32 mouse cellular contexts compared by ENCODE assay signal in the genomic region with DNA sequence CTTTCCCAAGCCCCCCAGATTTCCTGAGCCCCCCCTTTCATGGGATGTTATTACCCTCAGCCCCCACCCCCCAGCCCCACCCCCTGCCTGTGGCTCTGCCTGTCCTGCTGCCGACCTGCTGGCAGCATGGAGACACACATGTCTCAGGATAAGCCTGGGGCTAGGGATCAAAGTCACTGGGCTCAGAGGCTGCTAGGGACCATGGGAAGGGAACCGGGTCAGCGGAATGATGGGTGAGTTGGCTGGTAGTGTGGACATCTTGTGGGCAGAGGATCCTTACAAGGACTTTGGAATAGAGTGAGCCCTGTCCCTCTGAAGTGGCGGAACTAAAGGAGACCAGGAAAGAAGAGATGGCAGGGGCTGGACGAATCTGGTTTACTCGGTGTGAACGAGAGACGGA. TPM values are rescaled to one million over a fixed set of nuclear protein-coding genes. Genes with fewer than 3 reads are reported as not detected.
DNase-seq lines count a peak whose midpoint lies in the region; ATAC-seq and TF ChIP-seq lines count a peak whose summit lies in the region.
"Had no signal": no experiment of that assay in that cellular context is flagged by ENCODE, and none has a peak within 500 bp of the region (broad histone marks: within the 10 kb centered on the region; RNA-seq: fewer than 3 reads in every experiment).

No protein-coding gene starts in this region.

- H3K27me3 ChIP-seq in heart, embryonic 11.5 days (ENCODE audit: control insufficient read depth, insufficient read depth, low read length) = peaks cover 4% of the 10 kb centered on the region; the same call in 1 of the 2 replicates
- H3K27me3 ChIP-seq in limb, embryonic 12.5 days = no peaks in the 10 kb centered on the region
- 0 out of 2 replicates have a peak, but pooled peaks cover 4% of the 10 kb centered on the region for H3K27me3 ChIP-seq in limb, embryonic 10.5 days (ENCODE audit: low read depth, poor library complexity, severe bottlenecking)
- no peaks in the 10 kb centered on the region for H3K27me3 ChIP-seq in heart, embryonic 15.5 days
- H3K27me3 ChIP-seq in myocyte (ENCODE audit: control insufficient read depth, insufficient read depth, insufficient read length) = no peaks in the 10 kb centered on the region
- H3K27me3 ChIP-seq: hindbrain, embryonic 15.5 days; neural tube, embryonic 12.5 days; Patski had no signal

- TF ChIP-seq POLR2A in myocyte (IDR thresholded peaks at IDR 0.05; ENCODE audit: insufficient read length, low read depth) = no peak

- H3K9ac ChIP-seq in heart, embryonic 11.5 days (ENCODE audit: low read depth, low read length) = peak overlapping the region; percentile 29; the same call in 1 of the 2 replicates
- no peak overlapping the region for H3K9ac ChIP-seq in limb, embryonic 12.5 days (replicated peaks)
- H3K9ac ChIP-seq in heart, embryonic 15.5 days = 0 out of 2 replicates have a peak overlapping the region, but pooled peaks have one; percentile 14
- H3K9ac ChIP-seq: hindbrain, embryonic 15.5 days; liver, embryonic 15.5 days; lung, embryonic 14.5 days; neural tube, embryonic 12.5 days had no signal

- H3K4me3 ChIP-seq in heart, embryonic 11.5 days (ENCODE audit: low read depth, low read length) = no peak overlapping the region
- no peak overlapping the region for H3K4me3 ChIP-seq in limb, embryonic 12.5 days (replicated peaks)
- no peak overlapping the region for H3K4me3 ChIP-seq in limb, embryonic 10.5 days
- no peak overlapping the region for H3K4me3 ChIP-seq in heart, embryonic 15.5 days
- H3K4me3 ChIP-seq in myocyte = no peak overlapping the region
- H3K4me3 ChIP-seq: erythroblast, embryonic 14.5 days; hindbrain, embryonic 10.5 days; hindbrain, embryonic 15.5 days; liver, embryonic 15.5 days; neural tube, embryonic 12.5 days had no signal

- no peaks in the 10 kb centered on the region for H3K9me3 ChIP-seq in heart, embryonic 11.5 days (replicated peaks; ENCODE audit: control insufficient read depth, low read length)
- H3K9me3 ChIP-seq in limb, embryonic 12.5 days = no peaks in the 10 kb centered on the region
- H3K9me3 ChIP-seq in limb, embryonic 10.5 days (replicated peaks) = no peaks in the 10 kb centered on the region
- H3K9me3 ChIP-seq in heart, embryonic 15.5 days (replicated peaks) = no peaks in the 10 kb centered on the region
- H3K9me3 ChIP-seq: hindbrain, embryonic 10.5 days; hindbrain, embryonic 15.5 days; liver, embryonic 15.5 days; neural tube, embryonic 12.5 days had no signal

- H3K4me1 ChIP-seq in heart, embryonic 11.5 days (ENCODE audit: control insufficient read depth, insufficient read depth, low read length) = peaks cover 57% of the 10 kb centered on the region
- H3K4me1 ChIP-seq in limb, embryonic 12.5 days (replicated peaks) = peaks cover 25% of the 10 kb centered on the region
- H3K4me1 ChIP-seq in limb, embryonic 10.5 days = peaks cover 18% of the 10 kb centered on the region
- H3K4me1 ChIP-seq in heart, embryonic 15.5 days (replicated peaks) = peaks cover 49% of the 10 kb centered on the region
- H3K4me1 ChIP-seq: hindbrain, embryonic 15.5 days; liver, embryonic 15.5 days; neural tube, embryonic 12.5 days had no signal

- H3K79me2 ChIP-seq in myocyte (ENCODE audit: control insufficient read depth, insufficient read depth) = peaks cover 36% of the 10 kb centered on the region

- ATAC-seq in heart, embryonic 11.5 days (replicated peaks; ENCODE audit: insufficient number of reproducible peaks, low FRiP score, low TSS enrichment) = no peak
- no peak for ATAC-seq in limb, embryonic 12.5 days (ENCODE audit: insufficient number of reproducible peaks, insufficient read depth, low FRiP score, low TSS enrichment, low read depth)
- no peak for ATAC-seq in heart, embryonic 15.5 days (replicated peaks; ENCODE audit: insufficient number of reproducible peaks, insufficient read depth, low FRiP score, low read depth)
- ATAC-seq: forebrain, embryonic 16.5 days; inflammation-experienced regulatory T-cells, adult 6 months; midbrain, embryonic 16.5 days; Patski had no signal

- whole genome bisulfite sequencing in heart, embryonic 11.5 days (ENCODE audit: insufficient replicate concordance) = 58% methylated on average over 8 of the region's 8 CpGs
- 74% methylated on average over 8 of the region's 8 CpGs for WGBS in limb, embryonic 12.5 days
- 78% methylated on average over 8 of the region's 8 CpGs for WGBS in limb, embryonic 10.5 days
- whole genome bisulfite sequencing in heart, embryonic 15.5 days = 51% methylated on average over 8 of the region's 8 CpGs

- H3K27ac ChIP-seq in heart, embryonic 11.5 days (ENCODE audit: low read depth, low read length) = peak overlapping the region; percentile 80
- 0 out of 2 replicates have a peak overlapping the region, but pooled peaks have one; percentile 35 for H3K27ac ChIP-seq in limb, embryonic 12.5 days
- no peak overlapping the region for H3K27ac ChIP-seq in limb, embryonic 10.5 days
- peak overlapping the region; percentile 90 for H3K27ac ChIP-seq in heart, embryonic 15.5 days
- H3K27ac ChIP-seq: hindbrain, embryonic 15.5 days; kidney, postnatal 0 days; liver, embryonic 15.5 days; neural tube, embryonic 12.5 days had no signal

- no peak overlapping the region for H3K4me2 ChIP-seq in heart, embryonic 11.5 days
- H3K4me2 ChIP-seq in limb, embryonic 12.5 days = no peak overlapping the region
- H3K4me2 ChIP-seq in heart, embryonic 15.5 days = peak overlapping the region; percentile 32
- peak overlapping the region; percentile 49 for H3K4me2 ChIP-seq in myocyte (ENCODE audit: low read depth)
- H3K4me2 ChIP-seq: hindbrain, embryonic 15.5 days; liver, embryonic 15.5 days; lung, embryonic 14.5 days; neural tube, embryonic 12.5 days had no signal

- no peaks in the 10 kb centered on the region for H3K36me3 ChIP-seq in heart, embryonic 11.5 days (ENCODE audit: control insufficient read depth, insufficient read depth, low read length)
- no peaks in the 10 kb centered on the region for H3K36me3 ChIP-seq in limb, embryonic 12.5 days
- H3K36me3 ChIP-seq in limb, embryonic 10.5 days = no peaks in the 10 kb centered on the region
- no peaks in the 10 kb centered on the region for H3K36me3 ChIP-seq in heart, embryonic 15.5 days
- peaks cover 6% of the 10 kb centered on the region for H3K36me3 ChIP-seq in myocyte (ENCODE audit: control insufficient read depth, insufficient read depth)
- H3K36me3 ChIP-seq: hindbrain, embryonic 10.5 days; hindbrain, embryonic 15.5 days; liver, embryonic 15.5 days; neural tube, embryonic 12.5 days had no signal

- H3ac ChIP-seq in myocyte (ENCODE audit: control insufficient read depth, insufficient read length) = no peak overlapping the region

- no peak for DNase-seq in heart, postnatal 25 days (ENCODE audit: low spot score)
- DNase-seq in limb, embryonic 10.5 days (ENCODE audit: low spot score) = no peak
- DNase-seq in thymus, postnatal 25 days = no peak
- DNase-seq: adrenal gland, postnatal 25 days; cerebellum, adult 11-12 months; cerebellum, adult 9-11 months; kidney, adult 8-10 months; kidney, postnatal 4 days; left cerebral cortex, postnatal 4 days; lung, embryonic 14.5 days; lung, postnatal 14 days; right cerebral cortex, adult 18-20 months; right cerebral cortex, postnatal 4 days; thymus, adult 18-20 months had no signal

- intact Hi-C loops in heart, postnatal 25 days (cut with DNase I) = no loop called here

TF ChIP-seq in myocyte, 11 proteins besides CTCF, POLR2A, EP300 and RAD21:
- TF ChIP-seq MYOG (IDR thresholded peaks at IDR 0.05; ENCODE audit: control insufficient read depth in 1 of 3, insufficient read depth in 1 of 3, insufficient read length in 2 of 3, low read depth in 2 of 3) = peak in 1 of 3 experiments; percentile 20
- TF ChIP-seq E2F4 (IDR thresholded peaks at IDR 0.05; ENCODE audit: insufficient read depth) = no peak

RNA-seq across cellular contexts. Expression of a gene that starts 1.2 kb away (rescaled TPM):
- polyA plus RNA-seq in heart, embryonic 11.5 days (2014; fragmentation: Nextera tagmentation; extraction: Ambion mirVana) = 3,916 and 3,947 TPM in 2 replicates
- 1,000 to 10,000 TPM; 8,717 to 8,772 TPM for total RNA-seq in heart, postnatal 25 days (2021)
- 36.0 and 40.6 TPM in 2 replicates for polyA plus RNA-seq in limb, embryonic 12.5 days (2016; fragmentation: Nextera tagmentation; extraction: Ambion mirVana)
- polyA plus RNA-seq in limb, embryonic 10.5 days (2016; fragmentation: Nextera tagmentation; extraction: Ambion mirVana) = 2.1 and 4.0 TPM in 2 replicates
- 7,410 and 9,283 TPM in 2 replicates for polyA plus RNA-seq in heart, embryonic 15.5 days (2015; fragmentation: Nextera tagmentation; extraction: Ambion mirVana)
- 2,000 TPM for polyA plus RNA-seq in myocyte (2012; fragmentation: generic; extraction: Trizol)
- total RNA-seq: MEL had no signal
- polyA plus RNA-seq: erythroblast, embryonic 14.5 days; forebrain, embryonic 11.5 days had no signal

RNA-seq across cellular contexts. Expression of a gene that starts 16.6 kb away (rescaled TPM):
- 2.3 and 3.1 TPM in 2 replicates for polyA plus RNA-seq in heart, embryonic 11.5 days (2014; fragmentation: Nextera tagmentation; extraction: Ambion mirVana)
- total RNA-seq in heart, postnatal 25 days (2021) = 1 to 10 TPM; 5.6 to 6.0 TPM
- 5.2 and 5.3 TPM in 2 replicates for polyA plus RNA-seq in limb, embryonic 12.5 days (2016; fragmentation: Nextera tagmentation; extraction: Ambion mirVana)
- 5.1 and 6.0 TPM in 2 replicates for polyA plus RNA-seq in limb, embryonic 10.5 days (2016; fragmentation: Nextera tagmentation; extraction: Ambion mirVana)
- polyA plus RNA-seq in heart, embryonic 15.5 days (2015; fragmentation: Nextera tagmentation; extraction: Ambion mirVana) = 3.2 and 5.8 TPM in 2 replicates
- polyA plus RNA-seq in myocyte (2012; fragmentation: generic; extraction: Trizol) = 0.46 TPM
- total RNA-seq: adrenal gland, postnatal 25 days; gastrocnemius, adult 8-10 months; MEL had no signal
- polyA plus RNA-seq: erythroblast, embryonic 14.5 days had no signal

RNA-seq across cellular contexts. Expression of a gene that starts 55.7 kb away (rescaled TPM):
- polyA plus RNA-seq in heart, embryonic 11.5 days (2014; fragmentation: Nextera tagmentation; extraction: Ambion mirVana) = 3,442 and 3,640 TPM in 2 replicates
- total RNA-seq in heart, postnatal 25 days (2021) = 1 to 10 TPM; 2.0 to 2.3 TPM
- polyA plus RNA-seq in limb, embryonic 12.5 days (2016; fragmentation: Nextera tagmentation; extraction: Ambion mirVana) = 89.0 and 101 TPM in 2 replicates
- 8.3 and 12.7 TPM in 2 replicates for polyA plus RNA-seq in limb, embryonic 10.5 days (2016; fragmentation: Nextera tagmentation; extraction: Ambion mirVana)
- 3,693 and 4,133 TPM in 2 replicates for polyA plus RNA-seq in heart, embryonic 15.5 days (2015; fragmentation: Nextera tagmentation; extraction: Ambion mirVana)
- polyA plus RNA-seq in myocyte (2012; fragmentation: generic; extraction: Trizol) = 3,569 TPM
- total RNA-seq: adrenal gland, postnatal 25 days; left cerebral cortex, postnatal 4 days; MEL had no signal
- polyA plus RNA-seq: erythroblast, embryonic 14.5 days; forebrain, embryonic 16.5 days; inflammation-experienced regulatory T-cells, adult 6 months; liver, adult 2 months had no signal

Comparison
In these comparisons a context has a peak if more than half of its experiments do, and no peak if none do; other contexts are left out.
1. H3K4me2 ChIP-seq: peak in heart, embryonic 15.5 days (single experiment) and myocyte (single experiment); none in heart, embryonic 11.5 days (single experiment) and limb, embryonic 12.5 days (single experiment).
2. RNA of a gene that starts 1.2 kb away (polyA plus RNA-seq): 7,410 to 9,283 TPM in heart, embryonic 15.5 days, 3,916 to 3,947 TPM in heart, embryonic 11.5 days and 2,000 TPM in myocyte (single experiment); 36.0 to 40.6 TPM in limb, embryonic 12.5 days and 2.1 to 4.0 TPM in limb, embryonic 10.5 days; every median in the first group is over 10 times any median in the second.
3. RNA of a gene that starts 55.7 kb away (polyA plus RNA-seq): 3,693 to 4,133 TPM in heart, embryonic 15.5 days, 3,569 TPM in myocyte (single experiment) and 3,442 to 3,640 TPM in heart, embryonic 11.5 days; 89.0 to 101 TPM in limb, embryonic 12.5 days and 8.3 to 12.7 TPM in limb, embryonic 10.5 days; every median in the first group is over 10 times any median in the second.